Mouse (Mus musculus): ENCODE measurements around the gene Fam187b. TPM values are rescaled to one million over a fixed set of nuclear protein-coding genes. Genes with fewer than 3 reads are reported as not detected.
A peak's percentile ranks its signal among the peaks of the same experiment; 100 is the strongest.

Gene Fam187b
- total and polyA plus RNA-seq, 2 experiments, result 2.4 to 3.9 TPM

GRCm38 (mm10) chr7:30956756-30957366 lies 16.7 kb upstream of the Fam187b start, which contains the start of gene Usf2:
Usf2 (minus strand) TSS chr7:30956803.
- TF ChIP-seq CTCF (IDR thresholded peaks at IDR 0.05; ENCODE audit: low read depth, low read length), result no peak
- TF ChIP-seq POLR2A (IDR thresholded peaks at IDR 0.05; ENCODE audit: extremely low read depth, insufficient read depth, low read length), result no peak
- Histone ChIP-seq H3K27ac (replicated peaks; ENCODE audit: insufficient read depth, low read depth, low read length) (peak within 1 kb of the TSS; percentile 99), H3K79me2 (ENCODE audit: control insufficient read depth, insufficient read depth, low read length) (peaks cover 7% of the 10 kb centered on the region; the same call in 1 of the 2 replicates), H3K9ac (ENCODE audit: low read depth, low read length) (peak within 1 kb of the TSS; percentile 99), H3K27me3 (ENCODE audit: control insufficient read depth, insufficient read depth, low read length) (no peaks in the 10 kb centered on the region), H3K4me3 (ENCODE audit: insufficient read depth, low read depth, low read length) (peak within 1 kb of the TSS; percentile 98), H3K4me1 (ENCODE audit: control insufficient read depth, insufficient read depth, low read length) (peaks cover 40% of the 10 kb centered on the region), H3K36me3 (ENCODE audit: control insufficient read depth, insufficient read depth, low read length) (peaks cover 23% of the 10 kb centered on the region)
- no peak for DNase-seq (ENCODE audit: extremely low read depth, low read depth, low spot score)
- under 1% methylated on average over 52 of the region's 82 CpGs for WGBS

- under 1% methylated on average over 43 of the region's 43 CpGs for WGBS
- DNase-seq (ENCODE audit: extremely low read depth, low read depth, low spot score), result peak; percentile 72
- H3K9ac ChIP-seq (ENCODE audit: low read depth, low read length), result peak overlapping the region; percentile 99
- H3K27ac ChIP-seq (replicated peaks; ENCODE audit: insufficient read depth, low read depth, low read length), result peak overlapping the region; percentile 99
- H3K36me3 ChIP-seq (ENCODE audit: control insufficient read depth, insufficient read depth, low read length), result peaks cover 19% of the 10 kb centered on the region
- peaks cover 40% of the 10 kb centered on the region for H3K4me1 ChIP-seq (ENCODE audit: control insufficient read depth, insufficient read depth, low read length)
- TF ChIP-seq CTCF (IDR thresholded peaks at IDR 0.05; ENCODE audit: low read depth, low read length) (no peak), POLR2A (IDR thresholded peaks at IDR 0.05; ENCODE audit: extremely low read depth, insufficient read depth, low read length) (peak; percentile 63; the same call in 1 of the 2 replicates)
- H3K27me3 ChIP-seq (ENCODE audit: control insufficient read depth, insufficient read depth, low read length), result no peaks in the 10 kb centered on the region
- H3K79me2 ChIP-seq (ENCODE audit: control insufficient read depth, insufficient read depth, low read length), result peaks cover 7% of the 10 kb centered on the region; the same call in 1 of the 2 replicates
- H3K4me3 ChIP-seq (ENCODE audit: insufficient read depth, low read depth, low read length), result peak overlapping the region; percentile 98
Observed at GRCm38 (mm10) chr7:30957367-30957783, 16.2 kb upstream of the Fam187b start.

- peak overlapping the region; percentile 98 for H3K4me3 ChIP-seq (ENCODE audit: insufficient read depth, low read depth, low read length)
- H3K9ac ChIP-seq (ENCODE audit: low read depth, low read length), result peak overlapping the region; percentile 99
- peaks cover 18% of the 10 kb centered on the region for H3K36me3 ChIP-seq (ENCODE audit: control insufficient read depth, insufficient read depth, low read length)
- peak overlapping the region; percentile 99 for H3K27ac ChIP-seq (replicated peaks; ENCODE audit: insufficient read depth, low read depth, low read length)
- H3K4me1 ChIP-seq (ENCODE audit: control insufficient read depth, insufficient read depth, low read length), result peaks cover 35% of the 10 kb centered on the region
- 61% methylated on average over 28 of the region's 28 CpGs for WGBS
- H3K27me3 ChIP-seq (ENCODE audit: control insufficient read depth, insufficient read depth, low read length), result no peaks in the 10 kb centered on the region
- peaks cover 6% of the 10 kb centered on the region; the same call in 1 of the 2 replicates for H3K79me2 ChIP-seq (ENCODE audit: control insufficient read depth, insufficient read depth, low read length)
- TF ChIP-seq CTCF (IDR thresholded peaks at IDR 0.05; ENCODE audit: low read depth, low read length), result no peak
- TF ChIP-seq POLR2A (IDR thresholded peaks at IDR 0.05; ENCODE audit: extremely low read depth, insufficient read depth, low read length), result 0 out of 2 replicates have a peak, but pooled peaks have one; percentile 5
- no peak for DNase-seq (ENCODE audit: extremely low read depth, low read depth, low spot score)
Observed at GRCm38 (mm10) chr7:30958109-30958865, 15.3 kb upstream of the Fam187b start.

DNA sequence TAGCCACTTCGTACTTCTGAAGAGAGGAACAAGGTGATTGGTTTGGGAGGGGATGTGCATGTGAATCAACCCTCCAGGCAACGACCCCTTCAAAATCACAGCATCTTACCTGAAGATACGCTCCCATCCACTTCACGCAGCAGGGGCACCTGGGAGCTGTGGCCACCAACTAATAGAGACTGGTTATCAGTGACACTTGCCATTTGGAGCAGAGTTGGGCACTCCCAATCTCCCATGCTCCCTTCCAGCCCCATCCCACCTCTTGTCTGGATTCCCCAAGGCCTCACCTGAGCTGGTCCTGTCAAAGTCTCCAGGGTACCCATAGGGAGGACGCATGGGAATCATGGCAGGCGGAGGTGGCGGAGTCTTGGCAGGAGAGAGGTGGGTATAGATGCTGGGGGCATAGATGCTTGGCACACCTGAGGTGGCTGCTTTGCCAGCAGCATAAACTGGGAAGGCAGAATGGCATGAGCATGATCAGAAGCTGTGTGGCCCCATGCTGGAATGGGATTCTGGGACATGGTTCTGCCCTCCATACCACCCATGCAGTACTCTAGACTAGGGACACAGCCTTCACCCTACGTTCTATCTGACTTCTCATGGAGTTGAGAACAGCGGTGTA lies 14.6 kb upstream of the Fam187b start:
- TF ChIP-seq POLR2A (IDR thresholded peaks at IDR 0.05; ENCODE audit: extremely low read depth, insufficient read depth, low read length) (peak; percentile 27; the same call in 1 of the 2 replicates), CTCF (IDR thresholded peaks at IDR 0.05; ENCODE audit: low read depth, low read length) (no peak)
- WGBS, result 72% methylated on average over 9 of the region's 9 CpGs
- Histone ChIP-seq H3K4me1 (ENCODE audit: control insufficient read depth, insufficient read depth, low read length) (peaks cover 32% of the 10 kb centered on the region), H3K27me3 (ENCODE audit: control insufficient read depth, insufficient read depth, low read length) (no peaks in the 10 kb centered on the region), H3K4me3 (ENCODE audit: insufficient read depth, low read depth, low read length) (no peak overlapping the region), H3K9ac (ENCODE audit: low read depth, low read length) (peak overlapping the region; percentile 99; the same call in 1 of the 2 replicates), H3K27ac (replicated peaks; ENCODE audit: insufficient read depth, low read depth, low read length) (no peak overlapping the region; the same call in 1 of the 2 replicates), H3K36me3 (ENCODE audit: control insufficient read depth, insufficient read depth, low read length) (peaks cover 16% of the 10 kb centered on the region), H3K79me2 (ENCODE audit: control insufficient read depth, insufficient read depth, low read length) (0 out of 2 replicates have a peak, but pooled peaks cover 6% of the 10 kb centered on the region)
- DNase-seq (ENCODE audit: extremely low read depth, low read depth, low spot score), result no peak

DNA sequence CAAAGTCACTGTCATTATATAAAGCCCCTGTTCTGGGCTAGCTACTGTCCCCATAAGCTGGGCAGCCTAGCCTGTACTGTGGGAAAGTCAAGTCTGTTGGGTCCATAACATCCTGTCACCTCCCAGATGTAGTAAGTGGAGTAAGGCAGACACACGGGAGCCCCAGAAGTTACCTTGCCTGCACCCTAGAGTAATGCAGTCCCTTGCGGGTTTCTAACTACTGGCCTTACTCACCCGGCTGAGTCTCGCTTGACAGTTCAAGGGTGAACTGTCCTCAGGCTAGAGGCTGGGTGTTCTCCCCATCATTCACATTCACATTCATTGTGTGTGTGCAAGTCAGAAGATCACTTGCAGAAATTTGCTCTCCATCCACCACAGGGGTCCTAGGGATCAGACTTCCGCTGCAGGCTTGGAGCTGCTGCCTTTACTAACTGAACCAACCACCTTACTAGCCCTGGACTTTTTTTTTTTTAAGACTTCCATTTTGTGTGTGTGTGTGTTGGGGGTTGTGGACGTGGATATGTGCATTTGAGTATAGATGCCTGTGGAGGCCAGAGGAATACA lies 13.7 kb upstream of the Fam187b start:
- Histone ChIP-seq H3K4me3 (ENCODE audit: insufficient read depth, low read depth, low read length) (no peak overlapping the region), H3K27ac (replicated peaks; ENCODE audit: insufficient read depth, low read depth, low read length) (peak overlapping the region; percentile 53), H3K9ac (ENCODE audit: low read depth, low read length) (no peak overlapping the region; the same call in 1 of the 2 replicates), H3K27me3 (ENCODE audit: control insufficient read depth, insufficient read depth, low read length) (no peaks in the 10 kb centered on the region), H3K36me3 (ENCODE audit: control insufficient read depth, insufficient read depth, low read length) (peaks cover 14% of the 10 kb centered on the region), H3K4me1 (ENCODE audit: control insufficient read depth, insufficient read depth, low read length) (peaks cover 30% of the 10 kb centered on the region), H3K79me2 (ENCODE audit: control insufficient read depth, insufficient read depth, low read length) (0 out of 2 replicates have a peak, but pooled peaks cover 6% of the 10 kb centered on the region)
- 48% methylated on average over 6 of the region's 6 CpGs for WGBS
- DNase-seq (ENCODE audit: extremely low read depth, low read depth, low spot score), result no peak
- TF ChIP-seq POLR2A (IDR thresholded peaks at IDR 0.05; ENCODE audit: extremely low read depth, insufficient read depth, low read length) (no peak), CTCF (IDR thresholded peaks at IDR 0.05; ENCODE audit: low read depth, low read length) (no peak)
